Mouse (Mus musculus) lung, embryonic 16.5 days (tissue): ENCODE data around the gene Abca3. TPM values are rescaled to one million over a fixed set of nuclear protein-coding genes. Genes with fewer than 3 reads are reported as not detected.

ENCODE experiments used
- ATAC-seq: fragments of 200-750 bp; cut with Nextera tagmentation; 2 replicates; pipeline ENCODE4 v1.8.0; 2017; ENCODE audit warnings: low read depth, mild to moderate bottlenecking, moderate library complexity
- H3K27ac ChIP-seq: fragments of 300-500 bp; sonication (generic); 2 replicates; pipeline ENCODE4 v1.5.1; 2014; ENCODE audit warnings: mild to moderate bottlenecking, control low read depth, low read length
- H3K27me3 ChIP-seq: fragments of 300-500 bp; sonication (generic); 2 replicates; pipeline ENCODE4 v1.6.1; 2014; ENCODE audit warnings: low read depth, low read length, mixed read lengths; ENCODE audit not compliant: control insufficient read depth, insufficient read depth
- H3K36me3 ChIP-seq: fragments of 300-500 bp; sonication (generic); 2 replicates; pipeline ENCODE4 v1.6.1; 2014; ENCODE audit warnings: low read length; ENCODE audit not compliant: control insufficient read depth, insufficient read depth
- H3K4me1 ChIP-seq: fragments of 300-500 bp; sonication (generic); replicated peaks from 2 replicates; pipeline ENCODE4 v1.6.1; 2014; ENCODE audit warnings: low read length, mixed read lengths; ENCODE audit not compliant: control insufficient read depth, insufficient read depth
- H3K4me2 ChIP-seq: fragments of 300-500 bp; sonication (generic); 2 replicates; pipeline ENCODE4 v1.6.1; 2014; ENCODE audit warnings: low read depth, low read length, control low read depth
- H3K4me3 ChIP-seq: fragments of 300-500 bp; sonication (generic); 2 replicates; pipeline ENCODE4 v1.5.1; 2014; ENCODE audit warnings: mild to moderate bottlenecking, low read length, control low read depth
- H3K9ac ChIP-seq: fragments of 300-500 bp; sonication (generic); 2 replicates; pipeline ENCODE4 v1.6.1; 2014; ENCODE audit warnings: low read length, control low read depth
- H3K9me3 ChIP-seq: fragments of 300-500 bp; sonication (generic); 2 replicates; pipeline ENCODE4 v1.6.1; 2016; ENCODE audit warnings: low read length; ENCODE audit not compliant: control insufficient read depth
- WGBS: fragments of 180-500 bp; shearing (Covaris S2); extraction: QIAGEN DNeasy Blood & Tissue Kit; methylation state at CpG from one replicate; pipeline ENCODE4 v1.1.7; 2014; 5-methylcytosine and 5-hydroxymethylcytosine counted together
- polyA plus RNA-seq: library from polyadenylated mRNA; unstranded; fragments of >200 nt; fragmentation: Nextera tagmentation; extraction: Ambion mirVana; gene quantifications from 2 replicates; pipeline ENCODE4 v1.2.1, GENCODE M21; 2015

Gene Abca3
- polyA plus RNA-seq, 1 experiment from 2014 or later, result 40.8 TPM

DNA sequence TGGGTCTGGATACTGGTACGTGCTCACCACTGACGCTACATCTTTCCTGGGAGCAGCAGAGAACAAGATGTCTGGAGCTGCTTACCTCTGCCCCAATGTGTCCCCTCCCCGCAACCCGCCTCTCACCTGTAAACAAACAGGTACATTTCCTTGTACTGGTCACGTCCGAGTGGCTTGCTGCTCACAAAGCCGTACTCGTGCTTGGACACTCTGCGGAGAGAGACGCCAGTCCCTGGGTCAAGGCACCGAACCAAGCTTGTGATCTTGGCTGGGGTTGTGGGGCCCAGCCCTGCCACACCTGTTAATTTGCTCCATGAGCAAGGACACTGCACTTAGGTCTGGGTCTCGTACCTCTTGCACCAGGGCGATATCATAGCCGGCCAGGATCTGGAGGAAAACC lies 90.4 kb downstream of the Abca3 start:
- Histone ChIP-seq H3K36me3 (peaks cover 41% of the 10 kb centered on the region), H3K4me2 (no peak overlapping the region), H3K4me1 (no peaks in the 10 kb centered on the region), H3K4me3 (no peak overlapping the region), H3K9ac (no peak overlapping the region), H3K27ac (no peak overlapping the region), H3K9me3 (no peaks in the 10 kb centered on the region), H3K27me3 (no peaks in the 10 kb centered on the region)
- peak; percentile 14; the same call in 1 of the 2 replicates for ATAC-seq
- 88% methylated on average over 14 of the region's 14 CpGs for WGBS

DNA sequence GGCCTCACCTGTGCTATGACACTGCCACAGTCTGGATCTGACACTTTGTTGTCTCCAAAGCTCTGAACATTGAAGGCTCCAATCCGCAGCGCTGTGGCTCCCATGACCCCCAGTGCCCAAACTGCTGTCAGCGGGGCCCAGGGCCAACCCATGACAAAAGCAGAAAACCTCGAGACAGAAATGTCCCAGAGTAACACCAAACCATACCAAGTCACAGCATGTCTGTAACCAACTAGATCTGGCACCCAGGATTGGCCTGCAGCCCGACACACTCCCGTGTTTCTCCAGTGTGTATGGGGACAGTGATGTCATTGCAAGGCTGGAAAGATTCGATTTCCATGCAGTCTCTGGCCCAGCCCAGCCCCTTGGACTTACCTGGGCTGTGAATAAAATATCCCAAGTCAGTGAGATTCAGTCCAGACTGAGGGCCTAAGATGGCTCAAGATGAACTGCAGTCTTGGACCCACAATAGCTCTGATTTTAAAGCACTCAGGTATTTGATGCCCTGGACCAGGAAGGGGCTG lies 90.9 kb downstream of the Abca3 start, which contains the start of gene Dnase1l2:
TSS of gene Dnase1l2 (minus strand) at position 474 of the 524 bp plus-strand sequence.
- WGBS, result 75% methylated on average over 7 of the region's 7 CpGs
- peaks cover 47% of the 10 kb centered on the region for H3K36me3 ChIP-seq

DNA sequence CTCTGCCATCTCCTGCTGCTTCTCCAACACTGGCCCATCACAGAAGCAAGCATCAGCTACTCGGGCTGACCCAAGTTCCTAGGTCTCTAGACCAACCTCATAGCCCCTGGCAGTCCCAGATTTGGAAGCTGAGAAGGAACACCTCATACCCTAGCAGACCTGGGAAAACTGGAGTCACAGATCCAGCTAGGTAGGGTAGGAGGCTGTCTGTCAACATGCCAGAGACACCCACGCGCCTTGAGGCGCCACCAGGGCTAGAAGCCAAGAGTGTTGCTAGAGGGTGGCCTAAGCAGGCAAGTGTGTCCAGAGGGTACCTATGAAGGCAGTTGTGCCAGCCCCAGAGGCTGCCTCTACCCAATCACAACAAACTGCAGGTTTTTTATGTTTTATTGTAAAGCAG lies 91.7 kb downstream of the Abca3 start:
- Histone ChIP-seq H3K4me2 (no peak overlapping the region), H3K9ac (no peak overlapping the region), H3K4me1 (no peaks in the 10 kb centered on the region), H3K9me3 (no peaks in the 10 kb centered on the region), H3K36me3 (peaks cover 46% of the 10 kb centered on the region), H3K4me3 (no peak overlapping the region), H3K27me3 (no peaks in the 10 kb centered on the region), H3K27ac (no peak overlapping the region)
- ATAC-seq, result no peak
- WGBS, result 92% methylated on average over 4 of the region's 4 CpGs

More for the DNA sequence above, 90.9 kb downstream of the Abca3 start, which contains the start of gene Dnase1l2:
- Histone ChIP-seq H3K4me2 (no peak within 1 kb of the TSS), H3K9me3 (no peaks in the 10 kb centered on the region), H3K4me3 (no peak within 1 kb of the TSS), H3K27me3 (no peaks in the 10 kb centered on the region), H3K9ac (no peak within 1 kb of the TSS), H3K4me1 (no peaks in the 10 kb centered on the region), H3K27ac (no peak within 1 kb of the TSS)
- ATAC-seq, result no peak

DNA sequence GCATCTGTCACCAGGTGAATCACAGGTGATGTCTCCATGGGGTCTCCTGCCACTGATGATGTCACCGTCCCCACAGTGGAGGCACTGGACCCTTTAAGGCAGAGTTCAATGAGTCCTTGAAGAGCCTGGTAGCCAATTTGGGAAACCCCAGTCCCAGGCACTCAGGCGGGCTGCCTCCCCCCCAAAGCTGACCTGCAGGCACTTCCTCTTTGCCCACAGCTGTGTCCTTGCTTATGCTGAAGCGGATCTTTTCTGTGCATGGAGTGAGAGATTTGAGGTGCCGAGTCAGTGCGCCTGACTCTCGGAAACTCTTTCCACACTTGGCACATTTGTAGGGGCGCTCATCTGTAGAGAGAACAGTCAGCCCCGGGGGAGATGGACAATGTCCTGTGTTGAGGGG lies 94.8 kb downstream of the Abca3 start:
- H3K9ac ChIP-seq, result no peak overlapping the region
- peaks cover 42% of the 10 kb centered on the region for H3K36me3 ChIP-seq
- no peaks in the 10 kb centered on the region for H3K9me3 ChIP-seq
- 94% methylated on average over 8 of the region's 8 CpGs for WGBS
- H3K4me3 ChIP-seq, result no peak overlapping the region
- no peaks in the 10 kb centered on the region for H3K27me3 ChIP-seq
- no peaks in the 10 kb centered on the region for H3K4me1 ChIP-seq
- H3K4me2 ChIP-seq, result no peak overlapping the region
- H3K27ac ChIP-seq, result no peak overlapping the region
- ATAC-seq, result no peak

DNA sequence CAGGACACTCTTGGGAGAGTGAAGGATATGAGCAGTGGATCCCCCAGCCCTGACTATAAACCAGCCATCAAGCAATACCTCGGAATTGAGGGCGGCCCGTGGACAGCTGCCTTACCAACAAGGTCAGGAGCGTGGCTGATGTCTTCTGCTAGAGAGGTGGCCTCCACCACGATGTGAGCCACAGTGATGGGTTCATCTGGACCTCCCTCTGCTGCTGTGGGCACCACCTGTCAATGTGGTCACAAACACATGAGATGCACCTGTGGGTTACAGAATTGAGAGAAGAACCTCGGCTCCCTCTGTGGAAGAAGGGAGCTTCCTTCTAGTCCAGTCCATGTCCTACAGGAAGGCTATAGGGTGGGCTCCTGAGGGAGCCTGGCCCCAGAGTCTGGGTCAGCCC lies 97.8 kb downstream of the Abca3 start:
- Histone ChIP-seq H3K9me3 (no peaks in the 10 kb centered on the region), H3K27me3 (no peaks in the 10 kb centered on the region), H3K4me2 (no peak overlapping the region), H3K9ac (no peak overlapping the region), H3K4me3 (no peak overlapping the region), H3K27ac (no peak overlapping the region), H3K4me1 (peaks cover 11% of the 10 kb centered on the region), H3K36me3 (peaks cover 34% of the 10 kb centered on the region)
- no peak for ATAC-seq
- 87% methylated on average over 6 of the region's 6 CpGs for WGBS

DNA sequence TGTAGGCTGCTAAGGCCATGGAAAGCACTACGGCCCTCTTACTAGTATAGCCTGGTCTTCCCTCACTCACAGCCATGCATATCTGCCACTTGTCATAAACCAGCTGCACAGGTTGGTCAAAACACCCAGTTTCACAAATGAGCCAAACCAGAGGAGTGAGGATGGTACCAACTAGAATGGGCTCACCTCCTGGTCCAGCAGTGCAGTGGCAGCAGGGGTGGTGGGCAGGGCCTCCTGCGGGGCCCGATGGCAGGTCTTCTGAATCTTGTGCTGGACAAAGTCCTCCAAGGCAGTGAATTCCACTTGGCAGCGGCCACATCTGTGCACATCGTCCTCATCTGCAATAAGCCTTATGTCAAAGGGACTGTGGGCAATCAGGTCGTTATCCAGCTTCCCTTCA lies 99.5 kb downstream of the Abca3 start:
- H3K36me3 ChIP-seq, result peaks cover 29% of the 10 kb centered on the region
- ATAC-seq, result no peak
- H3K4me2 ChIP-seq, result no peak overlapping the region
- H3K9ac ChIP-seq, result no peak overlapping the region
- peaks cover 11% of the 10 kb centered on the region for H3K4me1 ChIP-seq
- no peak overlapping the region for H3K27ac ChIP-seq
- 94% methylated on average over 6 of the region's 6 CpGs for WGBS
- H3K4me3 ChIP-seq, result no peak overlapping the region
- H3K9me3 ChIP-seq, result no peaks in the 10 kb centered on the region
- H3K27me3 ChIP-seq, result no peaks in the 10 kb centered on the region

DNA sequence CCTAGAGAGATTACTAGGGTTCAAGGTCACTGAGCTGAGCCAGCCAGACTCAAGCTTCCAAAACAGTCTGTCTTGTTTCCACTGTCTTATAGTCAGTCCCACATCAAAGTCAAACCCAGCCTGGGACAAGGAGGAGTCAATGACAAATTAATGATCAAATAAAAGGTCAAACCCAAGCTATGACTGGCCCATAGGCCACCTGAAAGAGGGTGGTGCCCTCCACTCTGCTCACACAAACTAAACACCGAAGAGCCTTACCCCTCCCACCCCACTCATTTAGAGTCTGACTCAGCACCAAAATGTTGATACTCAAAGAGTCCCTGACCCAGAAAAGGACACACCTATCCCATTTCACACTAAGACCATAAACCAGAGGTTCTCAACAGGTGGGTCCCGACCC lies 101.6 kb downstream of the Abca3 start:
- H3K27me3 ChIP-seq, result no peaks in the 10 kb centered on the region
- no peaks in the 10 kb centered on the region for H3K9me3 ChIP-seq
- no peak overlapping the region for H3K27ac ChIP-seq
- peaks cover 13% of the 10 kb centered on the region for H3K36me3 ChIP-seq
- 70% methylated on average over 2 of the region's 2 CpGs for WGBS
- no peak overlapping the region for H3K4me3 ChIP-seq
- peaks cover 11% of the 10 kb centered on the region for H3K4me1 ChIP-seq
- H3K4me2 ChIP-seq, result peak overlapping the region; percentile 93; the same call in 1 of the 2 replicates
- no peak for ATAC-seq
- H3K9ac ChIP-seq, result no peak overlapping the region

DNA sequence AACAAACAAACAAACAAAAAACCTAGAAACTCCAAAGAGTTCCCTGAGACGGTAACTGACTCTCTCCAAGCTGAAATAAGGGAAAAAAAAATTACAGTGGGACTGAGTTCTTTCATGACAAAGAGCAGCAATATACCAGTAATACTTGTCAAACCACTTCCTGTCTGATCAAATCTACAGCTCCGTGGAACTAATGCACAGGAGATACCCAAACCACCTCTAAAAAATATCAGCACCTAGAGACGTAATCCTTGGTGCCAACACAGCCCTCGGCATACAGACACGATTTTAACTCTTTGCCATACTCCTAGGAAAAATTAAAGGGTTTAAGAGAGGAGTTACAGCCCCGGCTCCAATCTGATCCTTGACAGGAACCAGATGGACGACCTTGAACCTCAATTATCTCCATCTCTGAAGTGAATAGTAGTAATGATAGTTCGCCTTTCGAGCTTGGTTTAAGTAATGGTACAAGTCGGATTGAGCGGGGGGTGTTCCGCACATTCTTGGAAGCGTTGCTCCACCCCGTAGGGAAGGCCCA lies 102.5 kb downstream of the Abca3 start:
- Histone ChIP-seq H3K9ac (peak overlapping the region; percentile 91), H3K27me3 (no peaks in the 10 kb centered on the region), H3K4me1 (peaks cover 11% of the 10 kb centered on the region), H3K4me3 (peak overlapping the region; percentile 89), H3K9me3 (no peaks in the 10 kb centered on the region), H3K36me3 (peaks cover 9% of the 10 kb centered on the region), H3K4me2 (peak overlapping the region; percentile 93), H3K27ac (peak overlapping the region; percentile 99)
- ATAC-seq, result no peak
- WGBS, result 3% methylated on average over 14 of the region's 14 CpGs

DNA sequence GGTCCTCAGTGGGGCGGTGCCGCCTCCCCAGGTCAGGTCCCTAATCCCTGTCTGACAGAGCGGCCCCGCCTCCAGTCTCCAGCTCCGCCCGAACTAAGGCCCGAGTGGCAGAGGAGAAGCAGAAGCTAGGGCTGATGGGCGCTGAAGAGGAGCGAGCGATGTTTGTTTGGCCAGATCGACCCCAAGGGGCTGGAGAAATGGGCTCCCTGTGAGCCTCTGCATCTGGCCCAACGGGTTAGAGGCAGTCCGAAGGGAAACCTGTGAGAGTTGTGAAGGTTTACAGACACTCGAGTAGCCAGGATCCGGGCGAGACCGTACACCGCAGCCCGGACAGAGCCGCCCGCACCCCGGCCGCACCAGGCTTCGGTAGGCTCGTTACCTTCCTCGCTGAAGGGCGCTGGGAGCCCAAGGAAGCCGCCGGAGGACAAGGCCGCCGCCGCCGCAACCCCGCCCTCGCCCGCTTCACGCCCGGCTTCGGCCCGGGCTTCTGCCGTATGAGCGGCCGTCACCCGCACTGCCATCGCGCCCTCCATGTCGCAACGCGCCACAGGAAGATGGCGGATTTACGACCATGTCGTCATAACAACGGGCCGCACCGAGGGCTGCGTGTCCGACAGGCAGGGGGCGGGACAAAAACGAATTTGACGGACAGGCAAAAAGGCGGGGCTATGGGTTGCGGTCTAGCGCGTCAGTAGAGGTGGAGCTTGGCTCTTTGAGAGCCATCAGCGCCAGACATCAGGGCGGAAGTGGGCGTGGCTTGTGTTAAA lies 103.2 kb downstream of the Abca3 start:
- Histone ChIP-seq H3K9ac (peak overlapping the region; percentile 91), H3K27me3 (no peaks in the 10 kb centered on the region), H3K4me2 (peak overlapping the region; percentile 93), H3K4me3 (peak overlapping the region; percentile 89), H3K36me3 (peaks cover 4% of the 10 kb centered on the region; the same call in 1 of the 2 replicates), H3K4me1 (peaks cover 11% of the 10 kb centered on the region), H3K9me3 (no peaks in the 10 kb centered on the region), H3K27ac (peak overlapping the region; percentile 99)
- peak; percentile 95 for ATAC-seq
- WGBS, result under 1% methylated on average over 63 of the region's 67 CpGs
